Mouse (Mus musculus): ENCODE measurements around the gene Ccdc194. TPM values are rescaled to one million over a fixed set of nuclear protein-coding genes. Genes with fewer than 3 reads are reported as not detected.

Ccdc194 gene
- polyA plus RNA-seq (2012; ENCODE audit: insufficient read depth, low replicate concordance), result 0.16 TPM in 1 of 2 replicates, not detected in the other

DNA sequence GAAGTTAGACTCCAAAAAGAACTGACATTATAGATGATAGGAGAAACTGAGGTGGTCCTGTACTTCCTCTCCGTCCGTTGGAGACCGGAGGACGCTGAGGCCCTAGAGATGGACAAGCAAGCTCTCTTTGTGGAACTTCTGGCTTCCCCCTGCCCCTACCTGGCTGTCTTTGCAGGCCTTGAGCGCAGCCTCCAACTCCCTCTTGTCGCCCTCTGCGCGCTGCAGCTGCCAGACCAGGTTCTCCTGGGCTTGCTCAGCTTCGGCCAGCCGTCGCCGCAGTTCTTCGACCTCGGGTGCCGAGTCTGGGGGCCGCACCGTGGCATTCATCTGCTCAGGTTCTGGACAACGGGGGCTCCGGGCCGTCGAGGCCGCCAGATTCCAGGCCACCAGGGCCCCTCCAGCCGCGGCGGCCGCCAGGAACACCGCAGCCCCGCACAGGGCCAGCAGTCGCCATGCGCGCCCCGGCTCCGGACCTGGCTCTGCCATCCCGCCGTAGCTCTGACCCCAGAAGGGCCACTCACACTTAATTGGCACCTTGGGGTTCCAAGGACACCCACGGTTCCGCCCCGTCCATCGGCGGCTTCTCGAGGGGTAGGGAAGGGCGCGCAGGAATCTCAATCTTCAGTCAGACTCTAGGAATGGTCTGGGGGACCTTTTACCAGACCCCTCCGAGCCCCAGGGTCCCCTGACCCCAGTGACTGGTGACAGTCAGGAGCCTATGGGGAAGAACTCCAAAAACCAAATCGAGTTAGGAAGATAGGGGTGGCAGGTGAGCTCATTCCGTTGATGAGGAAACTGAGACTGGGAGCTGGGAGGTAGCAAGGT is at the start of gene Ccdc194:
TSS of gene Ccdc194 (minus strand) at position 486 of the 825 bp plus-strand sequence.
- H3K27me3 ChIP-seq (replicated peaks), result peaks cover 16% of the 10 kb centered on the region
- TF ChIP-seq GATA1 (IDR thresholded peaks at IDR 0.05; ENCODE audit: borderline replicate concordance, low read length), result no peak
- TF ChIP-seq FLI1 (IDR thresholded peaks at IDR 0.05; ENCODE audit: low read length), result no peak
- peaks cover 71% of the 10 kb centered on the region for H3K4me1 ChIP-seq

GRCm38 (mm10) chr8:71575020-71575419 is 49.5 kb upstream of the Ccdc194 start:
- TF ChIP-seq GATA1 (IDR thresholded peaks at IDR 0.05; ENCODE audit: borderline replicate concordance, low read length), result no peak
- no peak for TF ChIP-seq FLI1 (IDR thresholded peaks at IDR 0.05; ENCODE audit: low read length)
- no peaks in the 10 kb centered on the region for H3K36me3 ChIP-seq (replicated peaks; ENCODE audit: low read length)
- no peaks in the 10 kb centered on the region for H3K9me3 ChIP-seq
- peak overlapping the region; percentile 29 for H3K4me3 ChIP-seq (replicated peaks)
- peaks cover 60% of the 10 kb centered on the region for H3K4me1 ChIP-seq
- peaks cover 16% of the 10 kb centered on the region for H3K27me3 ChIP-seq (replicated peaks)

More for the DNA sequence above, at the start of gene Ccdc194:
- Histone ChIP-seq H3K9me3 (no peaks in the 10 kb centered on the region), H3K4me3 (replicated peaks) (no peak within 1 kb of the TSS), H3K36me3 (replicated peaks; ENCODE audit: low read length) (no peaks in the 10 kb centered on the region)

DNA sequence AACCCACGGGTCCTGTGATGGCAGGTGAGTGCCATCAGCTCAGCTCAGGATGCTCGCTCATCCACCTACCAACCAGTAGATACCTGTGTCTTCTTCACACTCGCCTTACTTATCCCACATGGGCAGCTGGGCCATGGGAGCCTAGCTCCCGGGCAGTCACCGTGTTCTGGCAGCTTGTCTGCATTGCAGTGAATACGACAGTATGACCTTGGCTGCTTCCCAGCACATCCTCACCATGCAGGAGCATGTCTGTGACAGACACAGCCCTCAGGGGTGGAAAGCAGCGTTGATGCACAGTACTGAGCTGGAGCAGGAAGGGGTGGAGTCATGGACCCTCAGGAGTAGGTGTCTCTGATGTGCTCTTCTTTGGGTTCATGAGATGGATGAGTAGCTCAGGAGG is 48.9 kb upstream of the Ccdc194 start:
- peaks cover 22% of the 10 kb centered on the region for H3K27me3 ChIP-seq (replicated peaks)

GRCm38 (mm10) chr8:71572847-71573633 is 47.5 kb upstream of the Ccdc194 start:
- Histone ChIP-seq H3K9me3 (no peaks in the 10 kb centered on the region), H3K4me3 (replicated peaks) (no peak overlapping the region), H3K4me1 (peaks cover 60% of the 10 kb centered on the region), H3K27me3 (replicated peaks) (peaks cover 33% of the 10 kb centered on the region), H3K36me3 (replicated peaks; ENCODE audit: low read length) (no peaks in the 10 kb centered on the region)
- no peak for TF ChIP-seq GATA1 (IDR thresholded peaks at IDR 0.05; ENCODE audit: borderline replicate concordance, low read length)
- no peak for TF ChIP-seq FLI1 (IDR thresholded peaks at IDR 0.05; ENCODE audit: low read length)

More for the DNA sequence above, 48.9 kb upstream of the Ccdc194 start:
- H3K4me1 ChIP-seq, result peaks cover 60% of the 10 kb centered on the region
- no peaks in the 10 kb centered on the region for H3K36me3 ChIP-seq (replicated peaks; ENCODE audit: low read length)
- no peaks in the 10 kb centered on the region for H3K9me3 ChIP-seq
- no peak for TF ChIP-seq GATA1 (IDR thresholded peaks at IDR 0.05; ENCODE audit: borderline replicate concordance, low read length)
- no peak for TF ChIP-seq FLI1 (IDR thresholded peaks at IDR 0.05; ENCODE audit: low read length)
- H3K4me3 ChIP-seq (replicated peaks), result no peak overlapping the region

DNA sequence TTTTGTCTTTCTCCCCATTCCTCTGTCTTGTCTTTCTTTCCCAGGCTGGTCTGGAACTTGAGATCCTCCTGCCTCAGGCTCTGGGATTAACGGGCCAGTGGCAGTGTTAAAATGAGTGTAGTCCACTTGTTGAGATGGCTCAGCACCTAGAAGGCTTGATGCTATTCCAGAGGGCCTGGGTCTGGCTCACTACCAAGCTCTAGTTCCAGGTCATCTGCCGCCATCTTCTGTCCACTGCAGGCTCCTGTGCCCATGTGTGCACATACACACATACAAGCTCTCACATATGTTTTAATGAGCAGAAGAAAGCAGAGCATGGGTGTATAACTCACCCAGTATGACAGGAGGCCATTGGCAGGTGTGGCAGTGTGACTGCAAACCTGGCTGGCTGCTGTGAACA is 46.6 kb upstream of the Ccdc194 start:
- no peak overlapping the region for H3K4me3 ChIP-seq (replicated peaks)
- H3K36me3 ChIP-seq (replicated peaks; ENCODE audit: low read length), result no peaks in the 10 kb centered on the region
- H3K27me3 ChIP-seq (replicated peaks), result peaks cover 39% of the 10 kb centered on the region
- peaks cover 56% of the 10 kb centered on the region for H3K4me1 ChIP-seq
- no peak for TF ChIP-seq GATA1 (IDR thresholded peaks at IDR 0.05; ENCODE audit: borderline replicate concordance, low read length)
- TF ChIP-seq FLI1 (IDR thresholded peaks at IDR 0.05; ENCODE audit: low read length), result no peak
- H3K9me3 ChIP-seq, result no peaks in the 10 kb centered on the region

DNA sequence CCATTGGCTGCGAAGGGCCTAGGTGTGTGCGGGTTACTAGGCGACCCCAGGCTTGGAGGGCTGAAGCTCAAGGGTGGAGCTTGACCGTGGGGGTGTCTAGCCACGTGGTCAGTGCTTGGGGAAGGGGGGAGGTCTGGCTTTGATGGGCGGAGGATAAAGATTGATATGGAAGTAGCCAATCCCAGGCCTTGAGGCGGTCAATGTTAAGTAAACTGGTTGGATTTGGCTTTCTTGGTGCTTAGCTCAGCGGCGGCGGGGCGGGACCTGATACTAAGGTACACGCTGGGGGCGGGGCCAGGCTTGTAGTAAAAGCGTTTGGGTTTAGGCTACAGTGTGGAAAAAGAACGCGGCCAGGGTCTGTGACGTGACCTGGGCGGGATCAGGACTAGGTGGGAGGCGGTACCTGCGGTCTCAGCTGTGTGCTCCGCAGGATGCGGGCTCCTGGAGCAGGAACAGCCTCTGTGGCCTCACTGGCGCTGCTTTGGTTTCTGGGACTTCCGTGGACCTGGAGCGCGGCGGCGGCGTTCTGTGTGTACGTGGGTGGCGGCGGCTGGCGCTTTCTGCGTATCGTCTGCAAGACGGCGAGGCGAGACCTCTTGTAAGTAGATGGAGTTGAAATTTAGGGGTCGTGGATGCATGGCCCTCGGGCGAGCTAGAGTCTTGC is 44.9 kb upstream of the Ccdc194 start:
- TF ChIP-seq FLI1 (IDR thresholded peaks at IDR 0.05; ENCODE audit: low read length) (no peak), GATA1 (IDR thresholded peaks at IDR 0.05; ENCODE audit: borderline replicate concordance, low read length) (no peak)
- H3K9me3 ChIP-seq, result no peaks in the 10 kb centered on the region
- peaks cover 51% of the 10 kb centered on the region for H3K27me3 ChIP-seq (replicated peaks)
- H3K4me1 ChIP-seq, result peaks cover 58% of the 10 kb centered on the region
- H3K36me3 ChIP-seq (replicated peaks; ENCODE audit: low read length), result no peaks in the 10 kb centered on the region
- H3K4me3 ChIP-seq (replicated peaks), result peak overlapping the region; percentile 93

DNA sequence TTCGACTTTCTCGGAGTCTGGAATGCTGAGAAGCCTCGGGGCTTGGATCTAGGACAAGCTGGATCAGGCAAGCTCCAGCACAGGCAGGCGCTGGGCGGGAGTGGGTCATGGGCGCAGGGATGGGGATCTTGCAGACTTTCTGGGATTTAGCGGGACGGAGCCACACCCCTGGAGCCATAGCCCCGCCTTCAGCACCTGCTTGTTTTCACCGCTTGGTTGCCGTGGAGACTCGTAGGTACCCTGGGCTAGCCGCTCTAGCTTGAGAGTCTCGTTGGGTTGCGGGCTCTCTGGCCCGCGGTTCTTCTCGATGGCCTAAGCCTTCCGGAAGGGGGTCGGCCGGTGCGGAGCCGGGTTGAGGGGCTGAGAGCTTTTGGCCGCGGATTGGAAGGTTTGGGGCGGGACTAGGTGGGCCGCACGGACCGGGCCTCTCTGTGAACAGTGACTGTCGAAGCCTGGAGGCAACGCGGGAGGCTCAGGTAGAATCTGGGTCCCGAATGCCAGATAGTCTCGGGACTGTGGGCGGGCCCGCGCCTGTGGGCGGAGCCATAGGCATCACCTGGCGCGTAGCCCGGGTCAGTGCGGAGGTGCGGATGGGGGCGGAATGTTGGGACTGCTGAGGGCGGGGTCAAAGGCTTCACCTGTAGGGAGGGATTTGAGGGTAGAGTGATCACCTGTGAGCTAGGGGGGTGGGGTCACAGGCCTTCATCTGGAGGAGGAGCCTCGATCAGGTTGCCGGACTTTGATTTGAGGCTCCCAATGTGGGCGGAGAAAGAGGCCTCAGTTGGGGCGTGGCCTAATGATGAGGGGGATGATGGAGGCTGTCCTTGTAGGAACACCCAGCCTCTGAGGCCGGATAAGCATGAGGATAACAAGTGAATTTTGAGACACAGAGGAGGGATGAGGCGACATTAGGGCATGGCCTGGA is 44.1 kb upstream of the Ccdc194 start:
- H3K27me3 ChIP-seq (replicated peaks), result peaks cover 55% of the 10 kb centered on the region
- H3K9me3 ChIP-seq, result peaks cover 3% of the 10 kb centered on the region; the same call in 1 of the 2 replicates
- TF ChIP-seq FLI1 (IDR thresholded peaks at IDR 0.05; ENCODE audit: low read length) (no peak), GATA1 (IDR thresholded peaks at IDR 0.05; ENCODE audit: borderline replicate concordance, low read length) (no peak)
- H3K4me1 ChIP-seq, result peaks cover 50% of the 10 kb centered on the region
- no peaks in the 10 kb centered on the region for H3K36me3 ChIP-seq (replicated peaks; ENCODE audit: low read length)
- peak overlapping the region; percentile 93 for H3K4me3 ChIP-seq (replicated peaks)

- Histone ChIP-seq H3K4me1 (peaks cover 45% of the 10 kb centered on the region), H3K4me3 (replicated peaks) (no peak overlapping the region), H3K36me3 (replicated peaks; ENCODE audit: low read length) (peaks cover 2% of the 10 kb centered on the region), H3K27me3 (replicated peaks) (peaks cover 61% of the 10 kb centered on the region), H3K9me3 (peaks cover 9% of the 10 kb centered on the region)
- TF ChIP-seq FLI1 (IDR thresholded peaks at IDR 0.05; ENCODE audit: low read length), result no peak
- TF ChIP-seq GATA1 (IDR thresholded peaks at IDR 0.05; ENCODE audit: borderline replicate concordance, low read length), result no peak
These were observed 43.4 kb upstream of the Ccdc194 start for GRCm38 (mm10) chr8:71568941-71569340.

Data from megakaryocyte, embryonic 14.5 days (primary cell).